Mouse (Mus musculus) neural tube, embryonic 13.5 days (tissue): ENCODE data around the gene Zfp324. TPM values are rescaled to one million over a fixed set of nuclear protein-coding genes. Genes with fewer than 3 reads are reported as not detected.
"Not testable (repeated sequence)": the region's sequence is repeated elsewhere in the genome, so short reads cannot be mapped to it uniquely, and the experiment has no call there.

Experiments
- ATAC-seq: fragments of 200-750 bp; cut with Nextera tagmentation; 2 replicates; pipeline ENCODE4 v1.8.0; 2017; ENCODE audit warnings: low read depth, mild to moderate bottlenecking, moderate TSS enrichment, moderate library complexity
- H3K27ac ChIP-seq: fragments of 300-500 bp; sonication (generic); replicated peaks from 2 replicates; pipeline ENCODE4 v1.5.1; 2015; ENCODE audit warnings: moderate library complexity, mild to moderate bottlenecking, inconsistent platforms
- H3K27me3 ChIP-seq: fragments of 300-500 bp; sonication (generic); 2 replicates; pipeline ENCODE4 v1.6.1; 2015; ENCODE audit warnings: mild to moderate bottlenecking, inconsistent platforms
- H3K36me3 ChIP-seq: fragments of 300-500 bp; sonication (generic); 2 replicates; pipeline ENCODE4 v1.6.1; 2015; ENCODE audit warnings: mild to moderate bottlenecking, inconsistent platforms
- H3K4me1 ChIP-seq: fragments of 300-500 bp; sonication (generic); replicated peaks from 2 replicates; pipeline ENCODE4 v1.6.1; 2015; ENCODE audit warnings: inconsistent platforms
- H3K4me2 ChIP-seq: fragments of 300-500 bp; sonication (generic); 2 replicates; pipeline ENCODE4 v1.6.1; 2015; ENCODE audit warnings: inconsistent platforms, mild to moderate bottlenecking, moderate library complexity
- H3K4me3 ChIP-seq: fragments of 300-500 bp; sonication (generic); 2 replicates; pipeline ENCODE4 v1.5.1; 2015; ENCODE audit warnings: mild to moderate bottlenecking, inconsistent platforms
- H3K9ac ChIP-seq: fragments of 300-500 bp; sonication (generic); 2 replicates; pipeline ENCODE4 v1.6.1; 2015; ENCODE audit warnings: moderate library complexity, mild to moderate bottlenecking, inconsistent platforms
- H3K9me3 ChIP-seq: fragments of 300-500 bp; sonication (generic); 2 replicates; pipeline ENCODE4 v1.6.1; 2016; ENCODE audit warnings: inconsistent platforms
- WGBS: fragments of 180-500 bp; shearing (Covaris S2); methylation state at CpG from one replicate; pipeline ENCODE4 v1.1.7; 2015; 5-methylcytosine and 5-hydroxymethylcytosine counted together
- polyA plus RNA-seq: library from polyadenylated mRNA; unstranded; fragments of >200 nt; fragmentation: Nextera tagmentation; extraction: Ambion mirVana; gene quantifications from 2 replicates; pipeline ENCODE4 v1.2.1, GENCODE M21; 2015

The Zfp324 gene
- 11.8 and 14.3 TPM in 2 replicates for polyA plus RNA-seq

DNA sequence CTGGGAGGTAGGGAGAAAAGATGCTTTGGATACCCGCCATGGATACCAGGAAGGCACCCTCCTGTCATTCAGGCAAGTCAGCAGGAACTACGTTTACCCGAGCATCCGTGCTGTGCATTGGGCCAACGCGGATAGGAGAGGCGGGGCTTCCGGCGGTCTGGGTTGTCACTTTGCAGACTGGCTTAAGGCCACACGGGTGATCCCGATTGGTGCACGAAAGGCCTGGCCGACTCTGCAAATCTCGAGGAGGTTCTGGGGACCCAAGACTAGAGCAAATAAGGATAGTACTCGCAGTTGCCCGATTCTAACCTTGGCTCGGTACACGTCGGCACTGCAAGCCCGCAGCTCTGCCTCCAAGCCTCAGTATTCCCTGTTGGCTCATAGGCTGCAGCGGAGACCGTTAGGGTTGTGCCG lies at the start of gene Zfp324:
Gene Zfp324, plus strand, starts transcription at position 161 of the 414 bp plus-strand sequence.
- peak within 1 kb of the TSS; percentile 93 for H3K27ac ChIP-seq
- H3K4me1 ChIP-seq, result peaks cover 34% of the 10 kb centered on the region
- no peaks in the 10 kb centered on the region for H3K27me3 ChIP-seq
- H3K36me3 ChIP-seq, result peaks cover 22% of the 10 kb centered on the region
- no peaks in the 10 kb centered on the region for H3K9me3 ChIP-seq
- WGBS, result under 1% methylated on average over 23 of the region's 23 CpGs
- H3K4me2 ChIP-seq, result peak within 1 kb of the TSS; percentile 94
- ATAC-seq, result peak; percentile 91
- peak within 1 kb of the TSS; percentile 84 for H3K4me3 ChIP-seq
- peak within 1 kb of the TSS; percentile 94 for H3K9ac ChIP-seq

DNA sequence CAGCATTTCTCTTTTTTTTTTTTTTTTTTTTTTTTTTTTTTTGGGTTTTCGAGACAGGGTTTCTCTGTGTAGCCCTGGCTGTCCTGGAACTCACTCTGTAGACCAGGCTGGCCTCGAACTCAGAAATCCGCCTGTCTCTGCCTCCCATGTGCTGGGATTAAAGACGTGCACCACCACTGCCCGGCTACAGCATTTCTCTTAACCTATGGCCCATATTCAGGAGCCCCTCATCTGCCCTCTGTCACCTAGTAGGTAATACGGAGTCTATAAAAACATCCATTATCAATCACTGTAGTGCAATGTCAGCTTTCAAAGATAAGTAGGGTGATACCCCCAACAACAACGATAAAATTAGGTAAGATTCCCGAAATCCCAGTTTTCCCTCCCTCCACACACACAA lies 45.1 kb upstream of the Zfp324 start:
- H3K27ac ChIP-seq, H3K27me3 ChIP-seq, H3K9ac ChIP-seq, H3K9me3 ChIP-seq, H3K4me3 ChIP-seq, ATAC-seq: not testable (repeated sequence)
- 0 out of 2 replicates have a peak overlapping the region, but pooled peaks have one; percentile 91 for H3K4me2 ChIP-seq
- 91% methylated on average over 7 of the region's 8 CpGs for WGBS
- peaks cover 24% of the 10 kb centered on the region for H3K36me3 ChIP-seq
- peaks cover 14% of the 10 kb centered on the region for H3K4me1 ChIP-seq

DNA sequence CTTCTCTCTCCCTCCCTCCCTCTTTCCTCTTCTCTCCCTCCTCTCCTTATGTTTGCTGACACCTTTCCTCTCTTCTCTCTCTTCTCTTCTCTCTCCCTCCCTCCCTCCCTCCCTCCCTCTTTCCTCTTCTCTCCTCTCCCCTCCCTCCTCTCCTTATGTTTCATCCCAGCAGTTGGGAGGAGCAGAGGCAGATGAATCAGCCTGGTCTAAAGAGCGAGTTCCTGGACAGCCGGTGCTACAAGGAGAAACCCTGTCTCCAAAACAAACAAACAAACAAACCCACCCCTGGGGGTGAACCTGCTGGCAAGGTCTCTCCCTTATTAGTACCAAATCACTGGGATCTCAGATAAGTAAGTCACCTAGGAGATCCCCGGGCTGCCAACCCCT lies 44.3 kb upstream of the Zfp324 start:
- peaks cover 14% of the 10 kb centered on the region for H3K4me1 ChIP-seq
- peak overlapping the region; percentile 91 for H3K4me2 ChIP-seq
- 0% methylated on average over 3 of the region's 3 CpGs for WGBS
- H3K36me3 ChIP-seq, result peaks cover 32% of the 10 kb centered on the region
- no peaks in the 10 kb centered on the region for H3K9me3 ChIP-seq
- peak; percentile 32; the same call in 1 of the 2 replicates for ATAC-seq
- peak overlapping the region; percentile 78 for H3K4me3 ChIP-seq
- H3K9ac ChIP-seq, result peak overlapping the region; percentile 90
- H3K27ac ChIP-seq, result peak overlapping the region; percentile 95
- peaks cover 17% of the 10 kb centered on the region for H3K27me3 ChIP-seq

DNA sequence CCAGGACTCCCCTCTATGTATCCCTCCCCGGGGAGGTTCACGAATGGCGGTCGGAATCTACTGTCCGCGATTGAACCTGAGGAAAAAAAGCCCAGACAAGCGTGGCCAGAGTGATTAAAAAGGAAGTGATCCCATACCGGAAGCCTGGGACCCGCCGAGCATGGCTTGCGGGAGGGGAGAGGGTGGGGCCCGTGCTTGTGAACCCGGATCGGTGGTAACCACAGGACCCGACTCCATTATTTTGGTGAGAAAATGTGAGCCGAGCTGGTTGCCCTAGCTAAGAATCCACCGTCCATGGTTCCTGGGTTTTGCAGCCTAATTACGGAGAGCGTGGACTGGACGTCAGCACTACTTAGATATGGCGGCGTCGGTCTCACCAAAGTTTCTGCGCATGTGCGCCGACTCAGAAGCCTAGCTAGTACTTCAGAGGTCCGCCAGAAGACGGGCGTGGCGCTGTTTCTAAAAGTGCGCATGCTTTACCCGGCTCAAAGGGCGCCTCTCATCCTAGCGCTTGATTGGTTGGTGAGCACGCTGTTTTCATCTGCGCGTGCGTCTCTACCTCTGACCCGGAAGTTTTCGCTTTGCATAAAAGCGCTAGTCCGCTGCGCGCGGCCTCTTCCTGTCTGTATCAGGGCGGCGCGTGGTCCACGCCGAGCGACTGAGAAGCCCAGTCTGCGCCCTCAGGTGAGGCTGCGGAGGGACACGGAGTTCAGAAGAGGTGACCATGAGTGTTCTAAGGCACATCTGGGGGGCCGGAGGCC lies 43.8 kb upstream of the Zfp324 start, which contains the start of gene Rps5:
Gene Rps5, plus strand, starts transcription at position 586 of the 761 bp plus-strand sequence.
- no peaks in the 10 kb centered on the region for H3K9me3 ChIP-seq
- peak within 1 kb of the TSS; percentile 95 for H3K27ac ChIP-seq
- under 1% methylated on average over 55 of the region's 55 CpGs for WGBS
- ATAC-seq, result peak; percentile 99
- peaks cover 38% of the 10 kb centered on the region for H3K36me3 ChIP-seq
- peaks cover 14% of the 10 kb centered on the region for H3K4me1 ChIP-seq
- peak within 1 kb of the TSS; percentile 90 for H3K9ac ChIP-seq
- peak within 1 kb of the TSS; percentile 78 for H3K4me3 ChIP-seq
- H3K27me3 ChIP-seq, result peaks cover 23% of the 10 kb centered on the region
- peak within 1 kb of the TSS; percentile 91 for H3K4me2 ChIP-seq

DNA sequence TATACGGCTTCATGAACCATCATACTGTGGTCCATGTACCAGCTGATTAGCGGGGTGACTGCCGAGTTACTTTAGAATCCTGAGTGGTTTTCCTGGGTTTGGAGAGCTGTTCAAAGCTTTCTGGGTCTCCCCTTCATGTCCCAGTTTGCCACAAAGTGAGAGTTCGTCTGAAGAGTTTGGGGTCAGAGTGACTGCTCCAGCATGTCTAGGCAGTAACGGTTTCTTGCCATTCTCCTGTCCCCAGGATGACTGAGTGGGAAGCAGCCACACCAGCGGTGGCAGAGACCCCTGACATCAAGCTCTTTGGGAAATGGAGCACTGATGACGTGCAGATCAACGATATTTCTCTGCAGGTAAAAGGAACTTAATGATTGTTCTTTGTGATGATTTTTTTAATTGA lies 42.9 kb upstream of the Zfp324 start:
- Histone ChIP-seq H3K27ac (no peak overlapping the region), H3K27me3 (peaks cover 31% of the 10 kb centered on the region), H3K4me1 (peaks cover 16% of the 10 kb centered on the region), H3K4me2 (peak overlapping the region; percentile 80), H3K9me3 (no peaks in the 10 kb centered on the region), H3K9ac (peak overlapping the region; percentile 86), H3K4me3 (peak overlapping the region; percentile 78), H3K36me3 (peaks cover 46% of the 10 kb centered on the region)
- WGBS, result 7% methylated on average over 8 of the region's 8 CpGs
- ATAC-seq, result no peak

DNA sequence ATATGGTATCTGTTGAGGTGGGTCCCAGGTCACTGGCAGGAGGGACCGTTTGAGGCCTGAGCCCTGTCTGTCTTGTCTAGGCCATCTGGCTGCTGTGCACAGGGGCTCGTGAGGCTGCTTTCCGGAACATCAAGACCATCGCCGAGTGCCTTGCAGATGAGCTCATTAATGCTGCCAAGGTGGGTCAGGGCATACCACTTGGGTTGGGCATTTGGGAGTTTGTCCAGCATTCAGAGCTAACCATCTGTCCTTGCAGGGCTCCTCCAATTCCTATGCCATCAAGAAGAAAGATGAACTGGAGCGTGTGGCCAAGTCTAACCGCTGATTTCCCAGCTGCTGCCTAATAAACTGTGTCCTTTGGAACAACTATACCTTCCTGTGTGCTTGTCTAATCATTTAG lies 39.3 kb upstream of the Zfp324 start:
- Histone ChIP-seq H3K9me3 (no peaks in the 10 kb centered on the region), H3K9ac (no peak overlapping the region), H3K27me3 (peaks cover 47% of the 10 kb centered on the region), H3K4me2 (no peak overlapping the region), H3K36me3 (peaks cover 56% of the 10 kb centered on the region), H3K27ac (no peak overlapping the region), H3K4me1 (peaks cover 18% of the 10 kb centered on the region), H3K4me3 (no peak overlapping the region)
- 87% methylated on average over 7 of the region's 7 CpGs for WGBS
- no peak for ATAC-seq

DNA sequence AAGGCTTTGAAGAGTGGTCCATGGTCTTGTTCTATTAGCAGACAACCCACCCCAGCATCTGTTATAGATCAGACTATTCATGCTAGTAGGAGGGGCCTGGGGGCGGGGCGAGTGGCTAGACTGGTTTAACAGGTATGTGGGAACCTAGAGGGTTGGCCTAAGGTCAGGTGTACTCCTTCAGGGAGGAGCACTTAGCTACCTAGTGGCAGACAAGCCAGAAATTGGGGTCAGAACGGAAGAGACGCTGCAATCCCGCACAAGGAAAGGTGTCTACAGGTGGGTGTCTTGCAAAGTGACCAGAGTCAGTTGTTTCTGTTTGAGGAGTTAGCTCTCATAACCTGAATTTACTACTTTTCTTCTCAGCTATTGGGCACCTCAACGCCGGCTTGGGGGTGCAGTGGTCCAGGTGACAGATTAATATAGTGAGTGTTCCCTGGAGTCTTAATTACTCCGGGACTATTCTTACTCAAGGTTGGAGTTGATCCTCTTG lies 38.4 kb upstream of the Zfp324 start, which contains the start of gene Rnf225:
Gene Rnf225, plus strand, starts transcription at position 226 of the 490 bp plus-strand sequence.
- Histone ChIP-seq H3K4me1 (peaks cover 18% of the 10 kb centered on the region), H3K4me3 (peak within 1 kb of the TSS; percentile 29), H3K4me2 (peak within 1 kb of the TSS; percentile 53), H3K36me3 (peaks cover 56% of the 10 kb centered on the region), H3K9me3 (no peaks in the 10 kb centered on the region), H3K27ac (no peak within 1 kb of the TSS), H3K9ac (peak within 1 kb of the TSS; percentile 63), H3K27me3 (peaks cover 47% of the 10 kb centered on the region)
- ATAC-seq, result no peak
- 20% methylated on average over 8 of the region's 8 CpGs for WGBS

DNA sequence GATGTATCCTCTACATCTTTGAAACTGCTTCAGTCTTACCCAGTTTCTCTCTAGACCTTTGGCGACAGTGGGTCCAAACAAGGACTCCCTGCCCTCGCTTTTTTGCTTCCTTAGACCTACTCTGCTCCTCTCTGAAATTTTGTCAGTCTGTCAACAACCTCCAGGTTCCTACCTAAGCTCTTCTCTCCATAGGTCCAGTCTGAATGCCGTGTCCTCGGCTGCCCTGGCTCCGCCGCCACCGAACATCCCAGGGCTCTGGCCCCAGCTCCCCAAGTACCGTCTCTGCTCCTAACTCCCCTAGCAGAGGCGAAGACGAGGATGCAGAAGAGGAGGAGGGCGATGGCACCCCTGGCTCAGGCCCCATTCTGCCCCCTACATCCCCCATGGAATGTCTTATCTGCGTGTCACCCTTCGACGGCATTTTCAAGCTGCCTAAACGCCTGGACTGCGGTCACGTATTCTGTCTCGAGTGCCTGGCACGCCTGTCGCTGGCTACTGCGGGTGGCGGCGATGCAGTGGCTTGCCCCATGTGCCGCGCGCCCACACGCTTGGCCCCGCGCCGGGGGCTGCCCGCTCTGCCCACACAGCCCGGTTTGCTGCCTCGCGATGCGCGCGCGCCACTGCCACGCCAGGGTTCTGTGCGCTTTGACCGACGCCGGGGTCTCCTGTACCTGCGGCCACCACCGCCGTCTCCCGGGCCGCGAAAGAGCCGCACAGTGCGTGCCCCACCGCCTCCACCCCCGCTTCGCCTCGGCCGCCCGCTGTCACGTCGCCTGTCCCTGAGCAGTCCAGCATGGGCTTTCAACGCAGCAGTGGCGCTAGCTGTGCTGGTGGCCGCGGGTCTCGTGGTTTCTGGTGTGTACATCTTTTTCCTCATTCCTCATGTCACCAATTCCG lies 37.7 kb upstream of the Zfp324 start:
- no peak overlapping the region for H3K27ac ChIP-seq
- 3% methylated on average over 65 of the region's 65 CpGs for WGBS
- peaks cover 56% of the 10 kb centered on the region for H3K36me3 ChIP-seq
- H3K27me3 ChIP-seq, result peaks cover 47% of the 10 kb centered on the region
- H3K9ac ChIP-seq, result peak overlapping the region; percentile 63
- ATAC-seq, result peak; percentile 38; the same call in 1 of the 2 replicates
- H3K4me2 ChIP-seq, result peak overlapping the region; percentile 53
- peak overlapping the region; percentile 29 for H3K4me3 ChIP-seq
- peaks cover 14% of the 10 kb centered on the region for H3K4me1 ChIP-seq
- H3K9me3 ChIP-seq, result no peaks in the 10 kb centered on the region

DNA sequence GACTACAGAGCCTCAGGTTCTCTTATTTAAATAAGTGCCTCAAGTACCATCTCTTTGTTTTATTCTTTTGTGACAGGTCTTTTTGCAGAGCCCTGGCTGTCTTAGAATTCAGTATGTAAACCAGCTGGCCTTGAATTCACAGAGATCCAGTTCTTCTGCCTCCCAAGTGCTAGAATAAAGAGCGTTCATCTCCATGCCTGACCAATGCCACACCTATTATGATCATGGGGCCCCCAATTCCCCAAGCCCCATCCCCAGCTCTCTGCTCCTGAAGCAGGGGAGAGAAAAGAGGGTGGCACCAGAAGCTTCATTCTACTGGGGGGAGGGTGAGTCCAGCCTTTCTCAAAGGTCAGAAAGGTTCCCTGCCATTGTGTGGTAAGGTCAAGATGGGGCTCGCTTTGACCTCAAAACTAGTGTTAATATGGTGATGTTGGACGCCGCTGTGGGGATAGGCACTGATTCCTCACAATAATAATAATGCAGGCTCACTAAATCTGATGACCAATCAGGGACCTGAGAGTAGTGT lies 32.0 kb upstream of the Zfp324 start:
- Histone ChIP-seq H3K4me3 (no peak overlapping the region), H3K9me3 (no peaks in the 10 kb centered on the region), H3K4me1 (no peaks in the 10 kb centered on the region), H3K4me2 (no peak overlapping the region), H3K36me3 (peaks cover 9% of the 10 kb centered on the region; the same call in 1 of the 2 replicates), H3K27ac (no peak overlapping the region), H3K9ac (no peak overlapping the region), H3K27me3 (0 out of 2 replicates have a peak, but pooled peaks cover 6% of the 10 kb centered on the region)
- no peak for ATAC-seq
- 65% methylated on average over 4 of the region's 4 CpGs for WGBS

DNA sequence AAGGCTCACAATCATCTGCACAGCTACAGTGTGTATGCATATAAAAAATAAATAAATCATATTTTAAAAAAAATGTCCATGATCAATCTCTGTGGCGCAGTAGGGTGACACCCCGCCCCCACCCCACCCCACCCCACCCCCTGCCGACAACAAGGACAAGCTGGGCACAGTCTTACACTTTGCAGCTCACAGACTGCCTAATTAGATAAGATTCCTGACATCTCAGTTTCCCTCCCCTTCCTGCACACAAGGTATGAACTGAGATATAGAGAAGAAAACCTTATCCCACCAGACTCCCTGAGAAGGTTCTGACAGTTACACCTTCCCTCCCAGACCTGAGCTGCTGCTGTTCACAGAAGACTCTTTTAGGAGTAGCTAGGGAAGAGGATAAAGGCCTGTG lies 30.8 kb upstream of the Zfp324 start:
- no peak for ATAC-seq
- 77% methylated on average over 3 of the region's 3 CpGs for WGBS
- Histone ChIP-seq H3K9ac (no peak overlapping the region), H3K27ac (no peak overlapping the region), H3K9me3 (no peaks in the 10 kb centered on the region), H3K4me3 (no peak overlapping the region), H3K4me2 (no peak overlapping the region), H3K36me3 (no peaks in the 10 kb centered on the region), H3K4me1 (no peaks in the 10 kb centered on the region), H3K27me3 (no peaks in the 10 kb centered on the region)

DNA sequence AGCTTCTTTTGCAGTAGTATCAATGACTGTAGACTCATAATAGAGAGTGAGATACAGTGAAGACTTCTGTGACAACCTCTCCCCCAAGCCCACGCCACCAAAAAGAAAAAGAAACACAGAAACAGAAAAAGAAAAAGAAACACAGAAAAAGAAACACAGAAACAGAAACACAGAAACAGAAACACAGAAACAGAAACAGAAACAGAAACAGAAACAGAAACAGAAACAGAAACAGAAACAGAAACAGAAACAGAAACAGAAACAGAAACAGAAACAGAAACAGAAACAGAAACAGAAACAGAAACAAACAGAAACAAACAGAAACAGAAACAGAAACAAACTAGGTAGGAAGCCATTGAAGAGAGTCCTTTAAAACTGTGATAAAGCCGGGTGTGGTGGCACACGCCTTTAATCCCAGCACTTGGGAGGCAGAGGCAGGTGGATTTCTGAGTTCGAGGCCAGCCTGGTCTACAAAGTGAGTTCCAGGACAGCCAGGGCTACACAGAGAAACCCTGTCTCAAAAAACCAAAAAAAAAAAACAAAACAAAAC lies 28.3 kb upstream of the Zfp324 start:
- not testable (repeated sequence) for H3K27ac ChIP-seq, H3K4me1 ChIP-seq, H3K4me3 ChIP-seq, H3K9ac ChIP-seq, ATAC-seq, H3K9me3 ChIP-seq, H3K27me3 ChIP-seq, H3K4me2 ChIP-seq, H3K36me3 ChIP-seq
- WGBS, result 90% methylated on average over 4 of the region's 4 CpGs
